7 mouse cellular contexts compared by ENCODE assay signal in the genomic region with DNA sequence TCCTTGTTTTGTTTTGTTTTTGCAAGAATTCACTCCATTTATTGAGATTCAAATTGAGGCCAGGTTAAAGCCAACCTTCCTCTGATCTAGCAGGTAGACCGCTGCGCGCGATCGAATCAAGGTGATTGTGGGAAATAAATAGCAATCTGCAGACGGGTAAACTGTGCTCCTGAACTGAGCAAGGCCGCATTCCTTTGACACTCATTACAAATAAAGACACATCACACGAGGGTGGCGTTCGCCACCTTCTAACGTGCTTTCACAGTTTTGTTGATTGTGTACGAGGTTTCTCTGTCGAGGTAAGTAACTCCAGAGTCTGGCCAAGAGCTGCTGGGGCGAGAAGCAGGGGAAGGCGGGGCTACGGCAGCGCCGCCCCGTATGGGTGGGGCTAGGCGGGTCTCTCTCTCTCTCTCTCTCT. TPM values are rescaled to one million over a fixed set of nuclear protein-coding genes. Genes with fewer than 3 reads are reported as not detected.
DNase-seq lines count a peak whose midpoint lies in the region; ATAC-seq lines count a peak whose summit lies in the region.

No protein-coding gene starts in this region.

- no peaks in the 10 kb centered on the region; the same call in 1 of the 2 replicates for H3K4me1 ChIP-seq in embryonic facial prominence, embryonic 11.5 days (ENCODE audit: control insufficient read depth, insufficient read depth, low read length)
- H3K4me1 ChIP-seq in stomach, embryonic 15.5 days = peaks cover 3% of the 10 kb centered on the region; the same call in 1 of the 2 replicates

- no peak overlapping the region for H3K9ac ChIP-seq in embryonic facial prominence, embryonic 11.5 days (replicated peaks; ENCODE audit: low read length)
- H3K9ac ChIP-seq in stomach, embryonic 15.5 days = no peak overlapping the region

- no peaks in the 10 kb centered on the region for H3K9me3 ChIP-seq in embryonic facial prominence, embryonic 11.5 days (replicated peaks; ENCODE audit: control insufficient read depth, low read length)
- H3K9me3 ChIP-seq in stomach, embryonic 15.5 days = no peaks in the 10 kb centered on the region

- WGBS in embryonic facial prominence, embryonic 11.5 days = under 1% methylated on average over 20 of the region's 20 CpGs
- 2% methylated on average over 20 of the region's 20 CpGs for WGBS in stomach, embryonic 15.5 days

- H3K4me2 ChIP-seq in embryonic facial prominence, embryonic 11.5 days (ENCODE audit: low read depth, low read length) = peak overlapping the region; percentile 42
- peak overlapping the region; percentile 54 for H3K4me2 ChIP-seq in stomach, embryonic 15.5 days

- peak; percentile 67; the same call in 1 of the 2 replicates for ATAC-seq in embryonic facial prominence, embryonic 11.5 days (replicated peaks; ENCODE audit: insufficient number of reproducible peaks, low FRiP score, low TSS enrichment, low read depth)
- ATAC-seq in stomach, embryonic 15.5 days (ENCODE audit: insufficient read depth, low FRiP score, low read depth) = peak; percentile 58; the same call in 1 of the 2 replicates

- H3K36me3 ChIP-seq in embryonic facial prominence, embryonic 11.5 days (replicated peaks; ENCODE audit: control insufficient read depth, insufficient read depth, low read depth, low read length) = no peaks in the 10 kb centered on the region
- H3K36me3 ChIP-seq in stomach, embryonic 15.5 days = no peaks in the 10 kb centered on the region

- H3K4me3 ChIP-seq in embryonic facial prominence, embryonic 11.5 days (ENCODE audit: low read depth, low read length) = peak overlapping the region; percentile 21
- peak overlapping the region; percentile 23; the same call in 1 of the 2 replicates for H3K4me3 ChIP-seq in stomach, embryonic 15.5 days (replicated peaks)

- H3K27ac ChIP-seq in embryonic facial prominence, embryonic 11.5 days (replicated peaks; ENCODE audit: low read depth, low read length) = no peak overlapping the region
- no peak overlapping the region for H3K27ac ChIP-seq in stomach, embryonic 15.5 days

- DNase-seq in adrenal gland, postnatal 14 days = peak; percentile 61
- DNase-seq in embryonic facial prominence, embryonic 11.5 days (ENCODE audit: low spot score) = peak; percentile 70
- DNase-seq in kidney, adult 11 months = peak; percentile 44
- DNase-seq in lung, adult 18-20 months = peak; percentile 30 to 44
- no peak for DNase-seq in cerebellum, adult 9-11 months
- DNase-seq in gastrocnemius, adult 8-10 months (ENCODE audit: low spot score in 2 of 2) = no peak

- no peaks in the 10 kb centered on the region for H3K27me3 ChIP-seq in embryonic facial prominence, embryonic 11.5 days (ENCODE audit: control insufficient read depth, insufficient read depth, low read length)
- H3K27me3 ChIP-seq in stomach, embryonic 15.5 days (replicated peaks) = no peaks in the 10 kb centered on the region

RNA-seq across cellular contexts. Expression of gene Klhdc7a, which starts 17.4 kb away (rescaled TPM):
- 18.8 and 23.1 TPM in 2 replicates for total RNA-seq in adrenal gland, postnatal 14 days (2021)
- polyA plus RNA-seq in embryonic facial prominence, embryonic 11.5 days (2014; fragmentation: Nextera tagmentation; extraction: Ambion mirVana) = 0.08 and 0.10 TPM in 2 replicates
- polyA plus RNA-seq in stomach, embryonic 15.5 days (2015; fragmentation: Nextera tagmentation; extraction: Ambion mirVana) = 0.75 and 0.76 TPM in 2 replicates
- under 1 TPM; 0.07 to 0.88 (median 0.30) TPM for total RNA-seq in gastrocnemius, adult 8-10 months (2022)

Comparison
In these comparisons a context has a peak if more than half of its experiments do, and no peak if none do; other contexts are left out.
1. DNase-seq: peak in adrenal gland, postnatal 14 days (single experiment), embryonic facial prominence, embryonic 11.5 days (single experiment), kidney, adult 11 months (single experiment) and lung, adult 18-20 months (2 of 2); none in cerebellum, adult 9-11 months (single experiment) and gastrocnemius, adult 8-10 months (0 of 2).
2. RNA of gene Klhdc7a, which starts 17.4 kb away (total RNA-seq): 18.8 to 23.1 TPM in adrenal gland, postnatal 14 days; 0.07 to 0.88 TPM in gastrocnemius, adult 8-10 months; every median in the first group is over 10 times any median in the second.